Mouse (Mus musculus) adrenal gland, postnatal 0 days (tissue): ENCODE measurements around the gene Ndufv2. TPM values are rescaled to one million over a fixed set of nuclear protein-coding genes. Genes with fewer than 3 reads are reported as not detected.

ENCODE experiments used
- polyA plus RNA-seq: library from polyadenylated mRNA; unstranded; fragments of >200 nt; fragmentation: Nextera tagmentation; extraction: Ambion mirVana; gene quantifications from 2 replicates; pipeline ENCODE4 v1.2.1, GENCODE M21; 2015

Ndufv2 gene
- 450 and 576 TPM in 2 replicates for polyA plus RNA-seq

DNA sequence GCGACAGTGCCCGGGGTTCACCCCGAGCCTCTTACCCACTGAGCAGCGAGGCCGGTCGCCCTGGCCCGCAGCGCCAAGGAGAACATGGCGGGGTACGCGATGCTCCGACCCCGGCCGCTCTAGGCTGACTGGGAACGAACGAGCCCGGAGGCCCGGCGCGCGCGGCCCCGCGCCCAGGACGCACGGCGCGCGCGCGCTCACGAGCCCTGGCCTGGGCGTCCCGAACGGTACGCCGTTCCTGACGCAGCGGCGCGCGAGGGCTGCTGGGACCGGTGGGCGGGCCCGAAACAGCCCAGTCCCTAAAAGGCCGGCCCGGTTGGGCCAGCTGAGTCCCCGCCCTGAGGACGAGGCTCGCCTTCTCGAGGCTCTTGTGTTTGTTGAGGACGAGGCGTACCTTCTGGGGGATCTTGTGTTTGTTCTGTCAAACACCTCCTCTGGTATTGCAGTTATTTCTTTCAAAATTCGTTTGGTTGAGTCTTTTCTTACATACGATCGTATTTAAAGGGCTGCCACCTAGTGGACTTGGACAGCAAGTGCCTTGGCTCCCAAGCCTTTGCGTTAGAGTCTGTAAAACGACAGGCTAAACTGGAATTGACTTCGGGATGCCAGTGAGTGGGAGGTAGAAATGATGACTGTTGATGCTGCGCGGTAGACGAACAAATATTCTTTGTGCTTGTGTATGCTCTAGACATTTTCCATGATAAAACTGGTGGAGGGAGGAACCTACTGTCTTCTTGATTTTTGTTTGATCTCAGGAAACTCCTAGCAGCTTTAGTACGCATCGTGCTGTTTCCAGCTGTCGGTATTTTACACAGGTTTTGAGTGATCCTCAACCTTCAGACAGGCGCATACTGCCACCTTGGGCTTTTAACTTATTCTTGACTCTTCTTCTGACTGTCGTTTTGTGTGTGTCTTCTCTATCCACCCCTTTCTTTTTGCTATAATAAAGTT is at the start of gene Ndufv2:
TSS of gene Ndufv2 (minus strand) at position 180 of the 951 bp plus-strand sequence.

DNA sequence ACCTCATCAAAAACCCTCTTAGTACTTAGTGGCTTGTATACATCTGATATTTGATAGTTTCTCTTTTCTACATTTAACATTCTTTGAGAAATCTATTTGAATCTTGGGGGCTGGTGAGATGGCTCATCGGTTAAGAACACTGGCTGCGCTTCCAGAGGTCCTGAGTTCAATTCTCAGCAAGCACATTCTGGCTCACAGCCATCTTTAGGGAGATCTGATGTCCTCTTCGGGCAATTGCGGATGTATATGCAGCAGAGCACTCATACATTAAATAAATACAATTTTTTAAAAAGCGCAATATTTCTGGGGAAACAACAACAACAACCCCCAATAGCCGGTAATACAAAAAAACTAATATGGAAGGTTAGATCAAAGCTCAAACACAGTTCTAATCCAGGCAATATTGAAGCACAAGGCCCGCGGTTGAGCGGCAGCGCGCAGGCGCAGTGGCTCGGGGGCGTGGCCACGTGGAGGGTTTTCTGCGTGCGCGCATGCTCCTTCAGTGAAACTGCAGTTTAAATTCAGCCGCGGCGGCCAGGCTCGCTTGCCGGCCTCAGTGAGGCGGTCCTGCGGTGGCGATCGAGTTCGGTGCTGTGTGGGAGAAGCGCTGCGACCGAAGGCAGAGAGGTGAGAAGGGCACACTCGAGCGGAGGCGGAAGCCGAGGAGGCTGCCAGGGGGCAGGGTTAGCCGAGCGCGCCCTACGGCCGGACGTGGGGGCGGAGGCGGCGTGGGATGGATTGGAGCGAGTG is 21.9 kb upstream of the Ndufv2 start, which contains the start of gene Ddx11:
TSS of gene Ddx11 (plus strand) at position 455 of the 750 bp plus-strand sequence.

DNA sequence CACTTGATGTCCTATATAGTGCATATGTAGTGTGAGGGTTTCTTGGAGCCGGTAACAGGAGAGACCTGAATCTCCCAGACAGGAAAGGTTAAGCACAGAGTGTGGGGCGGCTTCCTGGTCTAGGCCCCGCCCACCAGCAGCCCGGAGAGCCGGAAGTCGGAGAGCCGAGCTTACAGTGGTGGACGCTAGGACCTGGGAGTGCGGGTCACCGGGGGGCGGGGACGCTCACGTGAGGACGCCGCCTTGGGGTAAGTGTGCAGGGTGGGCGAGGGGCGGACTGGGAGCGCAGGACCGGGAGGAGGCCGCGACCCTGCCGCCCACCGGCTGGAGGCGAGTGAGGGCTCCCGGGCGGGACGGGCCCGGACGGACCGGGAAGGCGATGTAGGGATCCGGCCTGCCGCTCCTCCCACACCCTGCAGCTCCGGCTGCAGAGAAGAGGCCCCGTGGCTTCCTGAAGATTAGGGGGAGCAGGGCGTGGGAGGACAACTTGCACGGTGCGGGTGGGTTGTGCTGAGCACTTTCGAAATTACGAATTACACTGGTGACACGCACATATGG is 10.1 kb upstream of the Ndufv2 start, which contains the start of gene Washc1:
TSS of gene Washc1 (plus strand) at position 144 of the 558 bp plus-strand sequence.

DNA sequence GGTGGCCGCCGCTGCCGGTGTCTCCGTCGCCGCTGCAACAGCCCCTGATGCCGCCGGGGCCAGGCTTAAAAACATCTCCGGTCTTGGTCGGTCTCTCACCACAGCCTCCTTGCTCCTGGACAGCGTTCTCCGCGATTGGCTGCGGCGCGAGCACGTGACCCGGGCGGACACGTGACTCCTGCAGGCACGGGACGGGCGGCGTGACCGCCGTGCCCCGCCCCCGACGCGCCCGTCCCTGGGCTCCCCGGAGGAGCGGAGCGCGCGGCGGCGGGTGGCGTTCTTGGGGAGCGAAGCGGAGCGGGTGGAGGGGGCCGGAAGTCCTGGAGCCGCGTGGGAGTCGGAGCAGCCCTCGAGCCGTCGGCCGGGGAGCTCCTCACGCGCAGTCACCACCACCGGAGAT is 24.4 kb downstream of the Ndufv2 start, which contains the start of gene Ankrd12:
TSS of gene Ankrd12 (minus strand) at position 156 of the 400 bp plus-strand sequence.

Other genes with a start within 250 kb of the Ndufv2 start
- gene Ralbp1, start 215.8 kb downstream of the Ndufv2 start, polyA plus RNA-seq, result 56.9 and 58.5 TPM in 2 replicates
- gene Twsg1, start 150.3 kb downstream of the Ndufv2 start, polyA plus RNA-seq, result 103 and 104 TPM in 2 replicates
- gene Ankrd12, start 24.5 kb downstream of the Ndufv2 start, polyA plus RNA-seq, result 30.8 and 32.1 TPM in 2 replicates
- 31.1 and 37.0 TPM in 2 replicates for gene Washc1, start 10.0 kb upstream of the Ndufv2 start, polyA plus RNA-seq
- 2.7 and 6.0 TPM in 2 replicates for gene Ddx11, start 22.0 kb upstream of the Ndufv2 start, polyA plus RNA-seq